Mouse (Mus musculus) lung, adult 2 months (tissue): Measurements from ENCODE around the gene Eef1b2. TPM values are rescaled to one million over a fixed set of nuclear protein-coding genes. Genes with fewer than 3 reads are reported as not detected.

Experiments
- DNase-seq: peaks from one replicate; pipeline ENCODE4 v3.0.0; 2022
- H3K4me1 ChIP-seq: fragments of 200-500 bp; 2 replicates; pipeline ENCODE4 v1.6.1; 2011; ENCODE audit warnings: low read length; ENCODE audit not compliant: control insufficient read depth, insufficient read depth
- H3K4me3 ChIP-seq: fragments of 200-500 bp; replicated peaks from 2 replicates; pipeline ENCODE3; 2011; ENCODE audit warnings: low read depth, mild to moderate bottlenecking, control low read depth, low read length; ENCODE audit errors: extremely low read depth
- CTCF ChIP-seq: fragments of 200-500 bp; IDR thresholded peaks from 2 replicates; pipeline ENCODE4 v1.5.1; 2011; ENCODE audit warnings: mild to moderate bottlenecking, low read length, control low read depth; ENCODE audit not compliant: insufficient read depth
- POLR2A ChIP-seq: fragments of 200-500 bp; IDR thresholded peaks from 2 replicates; pipeline ENCODE4 v1.6.1; 2011; ENCODE audit warnings: low read depth, mild to moderate bottlenecking, control low read depth, low read length, borderline replicate concordance; ENCODE audit errors: extremely low read depth
- WGBS: fragments of 180-500 bp; shearing (Covaris S2); methylation state at CpG from one replicate; pipeline ENCODE4 v1.1.7; 2018; 5-methylcytosine and 5-hydroxymethylcytosine counted together
- polyA plus RNA-seq: library from polyadenylated mRNA; depleted of rRNA; stranded (reverse); fragments of >200 nt; gene quantifications from 2 replicates; pipeline ENCODE4 v1.2.3, GENCODE M21; 2012

Gene Eef1b2
- polyA plus RNA-seq, 1 experiment, result 192 TPM

- DNase-seq, result no peak
- Histone ChIP-seq H3K4me1 (peaks cover 3% of the 10 kb centered on the region; the same call in 1 of the 2 replicates), H3K4me3 (no peak overlapping the region)
- WGBS, result 50% methylated on average over 8 of the region's 8 CpGs
- TF ChIP-seq CTCF (no peak), POLR2A (no peak)
These were observed 14.2 kb downstream of the Eef1b2 start for GRCm38 (mm10) chr1:63190851-63191250.

GRCm38 (mm10) chr1:63192306-63193065 is 15.9 kb downstream of the Eef1b2 start:
- Histone ChIP-seq H3K4me1 (peaks cover 3% of the 10 kb centered on the region; the same call in 1 of the 2 replicates), H3K4me3 (no peak overlapping the region)
- no peak for TF ChIP-seq POLR2A
- TF ChIP-seq CTCF, result no peak
- 52% methylated on average over 11 of the region's 11 CpGs for WGBS
- DNase-seq, result no peak

GRCm38 (mm10) chr1:63195848-63196512 is 19.4 kb downstream of the Eef1b2 start:
- no peak for DNase-seq
- Histone ChIP-seq H3K4me1 (peaks cover 3% of the 10 kb centered on the region; the same call in 1 of the 2 replicates), H3K4me3 (no peak overlapping the region)
- WGBS, result 28% methylated on average over 5 of the region's 5 CpGs
- no peak for TF ChIP-seq POLR2A
- TF ChIP-seq CTCF, result no peak

GRCm38 (mm10) chr1:63199387-63199786 is 22.8 kb downstream of the Eef1b2 start:
- no peak overlapping the region for H3K4me3 ChIP-seq
- no peaks in the 10 kb centered on the region for H3K4me1 ChIP-seq
- 69% methylated on average over 6 of the region's 6 CpGs for WGBS
- DNase-seq, result no peak
- TF ChIP-seq CTCF (no peak), POLR2A (no peak)

GRCm38 (mm10) chr1:63200322-63200721 is 23.7 kb downstream of the Eef1b2 start:
- Histone ChIP-seq H3K4me3 (no peak overlapping the region), H3K4me1 (no peaks in the 10 kb centered on the region)
- TF ChIP-seq POLR2A (no peak), CTCF (no peak)
- DNase-seq, result no peak
- 96% methylated on average over 18 of the region's 18 CpGs for WGBS

GRCm38 (mm10) chr1:63201672-63202071 is 25.0 kb downstream of the Eef1b2 start:
- TF ChIP-seq CTCF (no peak), POLR2A (no peak)
- no peaks in the 10 kb centered on the region for H3K4me1 ChIP-seq
- 86% methylated on average over 1 of the region's 1 CpGs for WGBS
- H3K4me3 ChIP-seq, result no peak overlapping the region
- DNase-seq, result no peak

GRCm38 (mm10) chr1:63203471-63203870 is 26.8 kb downstream of the Eef1b2 start:
- no peak for TF ChIP-seq CTCF
- 82% methylated on average over 1 of the region's 1 CpGs for WGBS
- DNase-seq, result no peak
- Histone ChIP-seq H3K4me3 (no peak overlapping the region), H3K4me1 (no peaks in the 10 kb centered on the region)

GRCm38 (mm10) chr1:63203950-63204659 is 27.5 kb downstream of the Eef1b2 start:
- DNase-seq, result no peak
- Histone ChIP-seq H3K4me1 (no peaks in the 10 kb centered on the region), H3K4me3 (no peak overlapping the region)
- TF ChIP-seq POLR2A, result no peak
- no peak for TF ChIP-seq CTCF
- WGBS, result 34% methylated on average over 7 of the region's 7 CpGs

GRCm38 (mm10) chr1:63204660-63205394 is 28.2 kb downstream of the Eef1b2 start:
- WGBS, result 46% methylated on average over 7 of the region's 7 CpGs
- Histone ChIP-seq H3K4me3 (no peak overlapping the region), H3K4me1 (no peaks in the 10 kb centered on the region)
- no peak for DNase-seq
- TF ChIP-seq POLR2A, result no peak
- no peak for TF ChIP-seq CTCF
